Mouse (Mus musculus) cerebellum, postnatal 14 days (tissue): ENCODE measurements around the gene Ppp3ca.
"Not testable (repeated sequence)": the region's sequence is repeated elsewhere in the genome, so short reads cannot be mapped to it uniquely, and the experiment has no call there.

Experiments
- DNase-seq, 2 experiments: peaks; one replicate each; pipeline ENCODE4 v3.0.0; 2021; ENCODE audit warnings: mixed read lengths in 2 of 2

Gene Ppp3ca

GRCm38 (mm10) chr3:136688101-136688586 is 18.2 kb downstream of the Ppp3ca start:
- no peak for DNase-seq

DNA sequence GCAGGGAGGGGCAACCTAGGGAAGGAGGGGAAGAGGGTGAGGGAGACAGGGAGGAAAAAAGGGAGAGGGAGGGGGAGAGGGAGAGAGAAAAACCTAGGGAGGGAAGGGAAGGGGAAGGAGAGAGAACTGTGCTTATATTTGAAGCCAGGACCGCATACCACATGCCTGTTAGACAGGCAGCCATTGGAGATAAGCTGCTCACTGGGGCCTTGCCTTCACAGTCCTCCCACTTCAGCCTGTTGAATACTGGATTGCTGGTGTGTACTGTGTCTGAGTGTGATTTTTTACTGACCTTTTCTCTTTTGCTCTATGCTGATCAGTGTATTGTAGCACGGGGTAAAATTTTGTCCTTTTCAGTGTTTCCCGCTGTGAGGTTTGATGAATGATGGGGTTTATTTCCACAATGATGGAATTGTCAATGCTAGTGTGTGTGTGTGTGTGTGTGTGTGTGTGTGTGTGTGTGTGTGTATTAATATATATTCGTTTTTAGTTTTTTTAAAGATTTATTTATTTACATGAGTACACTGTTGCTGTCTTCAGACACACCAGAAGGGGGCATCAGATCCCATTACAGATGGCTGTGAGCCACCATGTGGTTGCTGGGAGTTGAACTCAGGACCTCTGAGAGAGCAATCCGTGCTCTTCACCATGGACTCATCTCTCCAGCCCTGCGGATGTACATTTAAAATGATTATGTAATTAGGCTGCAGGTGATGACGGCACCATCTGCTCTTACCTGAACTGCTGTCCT is 20.0 kb downstream of the Ppp3ca start:
- no peak for DNase-seq

GRCm38 (mm10) chr3:136691984-136692383 is 22.1 kb downstream of the Ppp3ca start:
- DNase-seq, result no peak

DNA sequence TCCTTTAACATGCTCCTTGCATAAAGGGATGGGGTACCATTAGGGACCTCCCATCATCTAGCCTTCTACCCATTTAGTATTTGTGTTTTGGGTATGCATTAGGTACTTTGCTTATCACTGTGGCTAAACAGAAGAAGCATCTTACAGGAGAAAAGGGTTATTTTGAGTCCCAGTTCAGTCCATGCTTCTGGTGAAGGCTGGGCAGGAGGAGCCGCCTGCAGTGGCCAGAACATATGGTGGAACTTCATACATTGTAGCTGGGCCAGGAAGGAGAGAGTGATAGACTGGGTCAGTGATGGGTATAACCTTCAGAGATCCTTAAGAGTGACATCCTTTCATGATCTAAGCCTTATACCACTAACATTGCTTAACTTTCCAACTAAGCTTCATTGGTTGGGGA is 23.6 kb downstream of the Ppp3ca start:
- DNase-seq, result no peak

GRCm38 (mm10) chr3:136697626-136698191 is 27.8 kb downstream of the Ppp3ca start:
- DNase-seq, result no peak

- not testable (repeated sequence) for DNase-seq
Measured at GRCm38 (mm10) chr3:136699711-136700110, 29.8 kb downstream of the Ppp3ca start.

DNA sequence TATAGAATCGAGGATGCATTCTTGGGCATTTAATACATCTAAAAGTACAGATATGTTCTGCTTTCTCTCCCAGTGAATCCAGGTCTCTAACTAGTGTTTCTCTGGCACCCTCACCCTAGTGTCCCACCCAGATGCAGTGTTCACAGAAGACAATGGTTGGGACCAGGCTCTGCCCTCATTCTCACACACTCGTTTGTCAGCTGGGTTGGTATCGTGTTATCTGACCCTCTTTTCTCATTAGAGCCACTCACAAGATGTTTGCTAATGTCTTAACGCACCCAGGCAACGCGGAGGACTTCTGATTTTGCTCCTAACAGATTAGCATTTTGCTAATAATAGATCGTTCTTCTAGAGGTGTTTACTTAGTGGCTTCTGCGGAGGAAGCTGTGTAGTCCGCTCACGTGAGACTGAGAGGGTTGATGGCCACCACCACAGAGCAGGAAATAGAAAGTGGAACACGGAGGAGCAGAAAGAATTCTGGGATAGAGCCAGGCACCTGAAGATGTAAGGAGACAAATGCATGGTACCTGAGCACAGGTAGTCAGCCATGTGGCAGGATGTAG is 30.6 kb downstream of the Ppp3ca start:
- no peak for DNase-seq

GRCm38 (mm10) chr3:136702861-136703260 is 32.9 kb downstream of the Ppp3ca start:
- no peak for DNase-seq

DNA sequence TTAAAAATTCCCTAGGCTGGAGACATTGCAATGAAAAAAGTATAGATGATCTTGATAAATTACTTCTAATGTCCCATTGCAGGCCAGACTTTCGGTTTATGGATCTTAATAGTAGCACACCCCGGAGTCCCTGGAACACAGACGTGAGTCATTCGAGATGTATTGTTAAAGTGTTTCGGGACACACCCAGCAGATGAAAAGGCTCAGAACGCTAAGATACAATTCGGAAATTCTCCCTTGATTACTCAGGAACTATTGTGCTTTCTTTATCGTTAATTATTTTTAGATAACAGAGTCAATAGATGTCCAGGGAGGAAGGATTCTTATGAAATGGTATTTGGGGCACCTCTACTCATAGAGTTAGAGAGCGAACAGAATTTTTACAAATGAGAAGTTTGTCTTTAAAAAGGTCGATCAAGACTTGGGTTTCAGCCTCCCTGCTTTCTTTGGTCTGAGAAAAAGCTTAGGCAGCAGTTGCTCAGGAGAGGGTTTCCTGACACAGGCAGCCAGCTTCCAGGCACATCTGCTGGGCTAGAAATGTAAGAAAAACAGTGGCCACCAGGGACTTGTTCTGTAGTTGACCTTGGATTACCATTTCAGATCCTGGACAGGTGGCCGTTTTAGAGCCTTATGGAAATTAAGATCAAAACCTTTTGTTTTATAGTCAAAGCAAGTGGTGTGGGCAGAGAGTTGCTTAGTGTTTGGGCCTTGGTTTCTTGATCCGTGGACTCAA is 34.8 kb downstream of the Ppp3ca start:
- DNase-seq, result no peak

DNA sequence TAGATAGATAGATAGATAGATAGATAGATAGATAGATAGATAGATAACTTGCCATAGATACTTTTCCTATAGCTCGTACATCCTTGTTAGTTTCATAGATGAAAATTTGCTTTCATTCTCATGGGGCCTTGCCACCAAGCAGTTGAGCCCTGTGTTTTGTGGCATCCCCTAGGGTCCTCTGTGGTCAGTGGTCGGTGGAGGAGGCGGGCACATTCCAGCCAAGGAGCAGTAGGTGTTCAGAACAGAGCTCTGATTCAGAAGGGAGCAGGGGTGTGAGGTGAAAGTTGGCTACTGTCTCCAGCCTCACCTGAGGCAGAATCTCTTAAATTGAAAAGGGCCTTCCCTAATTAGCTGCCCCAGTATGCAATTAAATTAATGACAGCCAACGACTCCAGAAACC is 36.1 kb downstream of the Ppp3ca start:
- no peak for DNase-seq

- no peak for DNase-seq
Measured at GRCm38 (mm10) chr3:136706771-136707170, 36.8 kb downstream of the Ppp3ca start.

GRCm38 (mm10) chr3:136707222-136708019 is 37.5 kb downstream of the Ppp3ca start:
- no peak for DNase-seq

- DNase-seq, result no peak
Measured at GRCm38 (mm10) chr3:136708230-136708629, 38.3 kb downstream of the Ppp3ca start.

GRCm38 (mm10) chr3:136710310-136710906 is 40.5 kb downstream of the Ppp3ca start:
- no peak for DNase-seq

- DNase-seq, result no peak
Measured at GRCm38 (mm10) chr3:136714307-136715039, 44.5 kb downstream of the Ppp3ca start.

- no peak for DNase-seq
Measured at GRCm38 (mm10) chr3:136716247-136716646, 46.3 kb downstream of the Ppp3ca start.

GRCm38 (mm10) chr3:136718412-136718811 is 48.5 kb downstream of the Ppp3ca start:
- DNase-seq, result no peak

- no peak for DNase-seq
Measured at GRCm38 (mm10) chr3:136721241-136721640, 51.3 kb downstream of the Ppp3ca start.

GRCm38 (mm10) chr3:136721804-136722427 is 52.0 kb downstream of the Ppp3ca start:
- no peak for DNase-seq

DNA sequence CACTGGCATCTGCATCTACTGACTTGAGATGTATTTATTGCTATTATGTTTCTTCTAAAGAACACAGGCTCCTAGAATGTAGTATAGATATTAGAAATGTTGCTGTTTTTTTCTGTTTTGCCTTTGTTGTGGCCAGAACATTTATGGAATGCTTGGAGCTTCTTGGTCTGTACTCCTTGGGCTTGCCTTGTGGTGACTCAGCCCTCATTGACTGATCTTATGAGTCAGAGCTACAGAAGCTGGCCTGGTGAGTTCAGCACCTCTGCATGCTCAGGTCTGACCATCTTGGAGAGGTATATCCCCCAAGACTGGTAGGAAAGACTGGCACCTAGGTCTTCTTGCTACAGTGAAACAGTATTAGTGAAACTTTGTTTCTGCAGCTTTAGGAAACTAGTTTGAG is 52.6 kb downstream of the Ppp3ca start:
- DNase-seq, result no peak
